Mouse (Mus musculus) telencephalon, adult 2 months (tissue): ENCODE measurements around the gene Pou5f1.
"Not testable (repeated sequence)": the region's sequence is repeated elsewhere in the genome, so short reads cannot be mapped to it uniquely, and the experiment has no call there.

Experiments
- DNase-seq: peaks from one replicate; pipeline ENCODE4 v3.0.0-alpha.2; 2011; ENCODE audit warnings: low read depth, low spot score

The Pou5f1 gene

DNA sequence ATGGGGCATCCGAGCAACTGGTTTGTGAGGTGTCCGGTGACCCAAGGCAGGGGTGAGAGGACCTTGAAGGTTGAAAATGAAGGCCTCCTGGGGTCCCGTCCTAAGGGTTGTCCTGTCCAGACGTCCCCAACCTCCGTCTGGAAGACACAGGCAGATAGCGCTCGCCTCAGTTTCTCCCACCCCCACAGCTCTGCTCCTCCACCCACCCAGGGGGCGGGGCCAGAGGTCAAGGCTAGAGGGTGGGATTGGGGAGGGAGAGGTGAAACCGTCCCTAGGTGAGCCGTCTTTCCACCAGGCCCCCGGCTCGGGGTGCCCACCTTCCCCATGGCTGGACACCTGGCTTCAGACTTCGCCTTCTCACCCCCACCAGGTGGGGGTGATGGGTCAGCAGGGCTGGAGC is at the start of gene Pou5f1:
Gene Pou5f1, plus strand, starts transcription at position 243 of the 400 bp plus-strand sequence.
- DNase-seq, result no peak

DNA sequence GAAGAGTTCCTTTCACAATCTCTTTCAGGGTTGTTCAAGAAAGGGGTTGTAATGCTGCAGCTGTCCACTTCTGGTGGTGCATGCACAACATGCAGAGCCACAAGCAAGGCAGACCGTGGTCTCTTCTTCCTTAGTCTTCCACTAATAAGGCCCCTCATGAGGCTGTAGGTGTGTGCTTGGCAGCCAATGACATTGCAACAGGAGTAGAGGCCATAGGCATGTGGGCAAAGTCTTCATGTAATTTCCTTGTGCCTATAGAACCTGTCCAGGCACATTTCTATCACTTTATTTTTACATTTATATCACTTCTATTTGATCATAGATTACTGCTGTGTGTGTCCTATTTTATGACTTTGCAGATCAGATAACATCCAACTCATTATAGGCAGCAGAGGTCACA is 47.6 kb upstream of the Pou5f1 start:
- not testable (repeated sequence) for DNase-seq

DNA sequence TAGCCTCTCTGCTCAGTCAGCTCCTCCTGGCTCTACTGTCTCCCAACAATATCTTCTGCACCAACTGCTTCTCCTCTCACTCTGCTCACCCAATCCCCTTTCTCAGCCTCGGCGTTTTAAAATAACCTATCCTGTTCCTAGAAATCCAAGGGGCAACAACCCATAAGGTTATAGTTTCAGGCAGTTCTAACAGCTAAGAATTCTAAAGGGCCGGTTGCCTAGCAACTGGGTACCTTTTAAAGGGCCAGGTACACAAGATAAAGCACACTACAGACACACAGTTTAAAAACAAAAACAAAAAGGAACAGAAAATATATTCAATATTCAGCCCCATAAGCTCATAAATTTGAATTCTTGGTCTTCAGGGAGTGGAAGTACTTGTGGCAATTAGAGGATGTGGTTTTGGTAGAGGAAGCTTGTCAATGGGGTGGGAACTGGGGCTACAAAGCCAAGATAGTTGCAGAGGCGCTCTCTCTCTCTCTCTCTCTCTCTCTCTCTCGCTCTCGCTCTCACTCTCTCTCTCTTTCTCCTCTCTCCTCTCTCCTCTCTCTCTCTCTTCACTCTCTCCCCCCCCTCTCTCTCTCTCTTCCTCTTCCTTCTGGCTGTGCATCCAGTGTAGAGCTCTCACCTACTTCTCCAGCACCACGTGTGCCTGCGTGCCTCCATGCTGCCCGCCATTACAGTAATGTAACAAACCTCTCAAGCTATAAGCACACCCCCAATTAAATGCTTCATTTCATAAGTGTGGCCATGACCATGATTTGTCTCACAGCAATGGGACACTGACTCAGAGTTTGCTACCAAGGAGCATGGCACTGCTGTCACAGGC is 45.1 kb upstream of the Pou5f1 start:
- DNase-seq, result not testable (repeated sequence)

DNA sequence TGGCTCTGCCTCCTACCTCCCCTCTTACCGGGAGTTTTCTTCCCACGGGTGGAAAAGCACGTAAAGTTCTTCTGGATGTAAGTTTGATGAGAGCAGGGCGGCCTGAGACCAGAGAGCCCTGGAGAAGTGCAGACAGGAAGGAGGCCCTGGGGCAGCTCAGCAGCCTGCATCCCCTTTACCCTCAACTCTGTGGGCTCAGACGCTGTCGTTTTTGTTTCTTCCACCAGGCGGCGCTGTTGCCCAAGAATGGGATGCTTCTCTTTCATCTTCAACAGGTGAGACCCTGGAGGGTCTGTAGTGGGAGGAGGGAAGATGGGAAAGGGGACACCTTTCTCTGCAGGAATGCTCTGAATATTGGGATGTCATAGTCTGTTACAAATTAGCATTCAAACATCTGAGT is 40.2 kb upstream of the Pou5f1 start:
- not testable (repeated sequence) for DNase-seq

DNA sequence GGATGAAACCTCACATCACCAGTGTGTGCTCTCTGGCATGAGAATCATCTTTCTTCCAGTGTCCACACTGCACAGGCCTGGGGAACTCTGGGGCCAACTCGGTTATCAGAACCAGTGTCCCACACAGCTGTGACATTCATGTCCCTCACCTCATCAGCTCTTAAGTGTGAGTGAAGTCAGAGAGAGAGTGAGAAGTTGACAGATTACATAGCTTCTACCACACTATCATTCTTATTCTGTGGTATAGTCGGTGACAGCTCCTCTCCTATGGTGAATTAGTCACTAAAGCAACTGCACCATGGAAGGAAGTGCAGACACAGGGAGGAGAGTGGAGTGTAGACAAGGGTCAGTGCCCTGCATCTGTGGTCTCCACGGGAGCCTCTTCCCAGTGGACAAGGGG is 36.9 kb upstream of the Pou5f1 start:
- not testable (repeated sequence) for DNase-seq

DNA sequence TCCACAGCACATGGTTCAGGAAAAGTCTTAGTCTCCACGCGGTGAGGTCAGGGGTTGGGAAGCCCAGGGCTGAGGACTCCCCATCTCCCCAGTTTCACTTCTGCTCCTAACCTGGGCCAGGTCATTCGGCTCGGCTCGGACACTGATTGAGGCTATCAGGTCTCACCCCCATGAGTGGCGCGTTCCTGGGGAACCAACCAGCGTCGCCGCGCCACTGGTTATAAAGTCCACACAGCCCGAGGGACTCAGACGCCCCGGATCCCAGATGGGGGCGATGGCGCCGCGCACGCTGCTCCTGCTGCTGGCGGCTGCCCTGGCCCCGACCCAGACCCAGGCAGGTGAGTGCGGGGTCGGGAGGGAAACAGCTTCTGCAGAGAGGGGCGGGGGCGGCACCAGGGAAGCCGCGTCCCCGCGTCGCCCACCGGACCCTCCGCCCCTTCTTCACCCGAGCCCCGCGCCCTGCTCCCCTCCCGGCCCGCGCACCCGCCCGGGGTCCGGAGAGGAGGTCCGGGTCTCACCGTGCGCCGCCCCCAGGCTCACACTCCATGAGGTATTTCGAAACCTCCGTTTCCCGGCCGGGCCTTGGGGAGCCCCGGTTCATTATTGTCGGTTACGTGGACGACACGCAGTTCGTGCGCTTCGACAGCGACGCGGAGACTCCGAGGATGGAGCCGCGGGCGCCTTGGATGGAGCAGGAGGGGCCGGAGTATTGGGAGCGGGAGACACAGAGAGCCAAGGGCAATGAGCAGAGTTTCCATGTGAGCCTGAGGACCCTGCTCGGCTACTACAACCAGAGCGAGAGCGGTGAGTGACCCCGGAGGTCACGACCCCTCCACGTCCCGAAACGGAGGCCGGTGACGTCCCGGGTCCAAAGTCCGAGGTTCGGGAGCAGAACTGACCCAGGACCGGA is 35.7 kb upstream of the Pou5f1 start, which contains the start of gene H2-Q10:
Gene H2-Q10, plus strand, starts transcription at position 248 of the 910 bp plus-strand sequence.
- DNase-seq, result no peak

DNA sequence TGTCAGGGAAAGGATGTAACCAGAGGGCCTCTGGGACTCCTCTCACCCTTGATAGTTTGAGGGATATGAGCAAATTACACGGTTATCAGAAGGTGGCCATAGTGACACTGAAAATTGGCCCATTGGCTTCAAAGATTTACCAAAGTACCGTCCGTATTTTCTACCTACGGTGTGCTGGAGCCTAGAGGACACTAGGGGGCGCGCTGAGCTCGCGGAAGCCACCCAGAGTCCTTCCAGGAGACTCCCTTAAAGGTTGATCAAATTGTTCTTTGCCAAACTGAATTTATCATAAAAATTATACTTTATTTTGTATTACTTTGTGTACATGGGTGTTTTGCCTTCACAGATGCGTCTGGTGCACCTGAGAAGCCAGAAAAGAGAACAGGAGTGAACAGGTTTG is 21.8 kb upstream of the Pou5f1 start:
- peak; percentile 4 for DNase-seq

DNA sequence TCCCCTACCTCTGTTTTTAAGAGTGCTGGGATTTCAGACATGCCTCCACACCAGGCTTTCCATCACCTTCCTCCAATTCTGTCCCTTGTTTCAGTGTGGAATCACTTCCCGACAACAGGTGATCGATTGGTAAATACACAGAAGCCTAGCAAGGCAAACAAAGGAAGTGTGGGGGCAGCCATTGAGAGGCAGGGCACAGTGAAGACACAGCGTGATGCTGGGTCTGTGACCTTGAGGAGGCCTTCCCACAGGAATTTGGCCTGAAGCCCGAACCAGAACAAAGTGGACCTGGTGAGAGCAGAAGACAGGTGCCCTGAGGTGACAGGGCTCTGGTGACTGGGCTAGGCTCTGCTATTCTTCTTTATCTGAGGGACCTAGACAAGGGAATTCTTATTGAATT is 20.1 kb upstream of the Pou5f1 start:
- DNase-seq, result no peak

DNA sequence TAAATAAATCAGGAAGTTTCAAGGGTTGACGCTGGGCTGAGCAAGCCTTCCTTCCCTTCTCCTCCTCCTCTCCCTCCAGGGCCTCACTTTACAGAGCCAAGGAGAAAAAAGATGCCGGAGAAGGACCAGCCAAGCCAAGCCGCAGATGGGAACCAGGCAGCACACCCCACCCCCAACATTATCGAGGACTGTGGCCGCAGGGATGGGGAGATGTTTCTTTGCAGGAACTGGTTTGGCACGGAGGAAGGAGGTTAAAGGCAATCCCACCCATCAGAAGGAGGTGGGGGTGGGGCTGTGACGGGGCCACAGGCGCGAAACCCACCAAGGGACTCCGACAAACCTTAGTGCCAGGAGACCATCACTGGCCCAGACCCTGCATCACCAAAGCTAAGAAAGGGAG is 19.1 kb upstream of the Pou5f1 start:
- DNase-seq, result no peak

DNA sequence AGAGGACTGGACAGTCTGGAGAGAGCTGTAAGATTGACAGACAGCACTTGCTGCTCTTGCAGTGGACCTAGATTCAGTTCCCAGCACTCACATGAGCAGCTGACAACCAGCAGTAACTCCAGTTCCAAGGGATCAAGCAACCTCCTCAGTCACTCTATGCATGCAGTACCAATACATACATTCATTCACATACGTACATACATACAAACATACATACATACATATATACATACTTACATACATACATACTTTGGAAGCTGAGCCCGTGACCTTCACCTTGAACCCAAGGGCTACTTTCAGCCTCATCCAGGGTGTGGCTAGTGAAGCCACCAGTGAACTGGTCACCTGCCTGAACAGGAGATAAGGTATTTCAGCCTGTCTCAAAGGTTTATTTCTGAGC is 17.8 kb upstream of the Pou5f1 start:
- no peak for DNase-seq

DNA sequence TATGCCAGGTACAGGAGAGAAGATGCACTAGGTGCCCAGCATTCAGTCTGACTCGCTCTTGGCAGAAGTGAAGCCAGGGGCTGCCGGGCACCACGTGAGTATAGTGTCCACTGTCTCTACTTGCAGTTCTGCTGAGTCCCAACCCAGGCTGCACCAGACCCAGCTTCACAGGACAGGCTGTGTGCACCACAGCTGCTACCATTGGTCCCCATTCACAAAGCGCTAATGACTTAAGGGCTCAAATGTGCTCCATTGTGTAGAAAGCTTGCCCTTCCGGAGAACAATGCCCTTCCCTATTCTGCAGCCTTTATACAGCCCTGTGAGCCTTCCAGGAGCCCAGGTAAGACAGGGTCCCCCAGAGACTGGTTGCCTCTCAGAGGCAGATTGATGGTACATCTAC is 15.5 kb upstream of the Pou5f1 start:
- DNase-seq, result no peak

DNA sequence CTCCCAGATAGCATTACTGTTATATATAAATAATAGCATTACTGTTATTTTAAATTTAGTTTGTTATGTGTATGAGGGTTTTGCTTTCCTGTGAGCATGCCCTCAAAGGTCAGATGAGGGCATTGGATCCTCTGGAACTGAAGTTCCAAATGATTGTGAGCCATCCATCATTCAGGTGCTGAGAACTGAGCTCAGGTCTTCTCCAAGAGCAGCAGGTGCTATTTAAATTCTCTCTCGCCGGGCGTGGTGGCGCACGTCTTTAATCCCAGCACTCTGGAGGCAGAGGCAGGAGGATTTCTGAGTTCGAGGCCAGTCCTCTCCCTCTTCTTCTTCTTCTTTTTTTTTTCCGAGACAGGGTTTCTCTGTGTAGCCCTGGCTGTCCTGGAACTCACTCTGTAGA is 8.7 kb upstream of the Pou5f1 start:
- DNase-seq, result no peak

DNA sequence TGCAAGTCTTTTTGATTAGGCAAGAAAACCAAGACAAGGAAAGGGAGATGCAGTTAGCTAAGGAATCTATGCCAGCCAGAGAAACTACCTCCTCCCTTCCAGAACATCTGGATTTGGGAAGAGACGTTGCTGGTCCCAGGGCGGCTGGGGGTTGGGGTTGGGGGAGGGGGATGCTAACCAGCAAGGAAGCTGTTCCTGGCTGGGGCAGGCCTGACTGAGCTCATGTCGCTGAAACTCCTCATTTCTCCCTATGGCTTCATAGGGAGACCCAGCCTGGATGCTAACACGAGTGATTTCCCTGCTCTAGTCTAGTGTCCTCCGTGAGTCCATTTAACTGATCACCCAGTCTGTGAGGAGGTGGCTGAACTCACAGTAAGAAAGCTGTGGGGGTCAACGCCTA is 3.6 kb upstream of the Pou5f1 start:
- no peak for DNase-seq

DNA sequence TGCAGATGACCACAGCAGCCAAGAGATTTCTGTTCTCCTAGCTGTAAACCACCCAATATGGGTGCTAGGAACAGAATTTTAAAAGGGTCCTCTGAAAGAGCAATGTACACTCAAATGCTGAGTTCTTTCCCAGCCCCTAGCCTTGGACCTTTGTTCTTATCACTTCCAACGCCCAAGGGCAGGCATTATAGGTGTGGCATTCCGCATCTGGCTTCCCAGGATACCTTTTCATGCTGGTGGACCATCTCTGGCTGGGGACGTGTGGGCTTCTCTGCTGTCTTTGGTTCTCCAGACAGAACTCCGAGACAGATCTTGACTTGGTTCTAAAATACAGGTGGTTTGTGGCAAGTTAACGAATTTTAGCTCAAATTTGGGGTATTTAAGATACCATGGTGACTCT is 3.1 kb upstream of the Pou5f1 start:
- no peak for DNase-seq

DNA sequence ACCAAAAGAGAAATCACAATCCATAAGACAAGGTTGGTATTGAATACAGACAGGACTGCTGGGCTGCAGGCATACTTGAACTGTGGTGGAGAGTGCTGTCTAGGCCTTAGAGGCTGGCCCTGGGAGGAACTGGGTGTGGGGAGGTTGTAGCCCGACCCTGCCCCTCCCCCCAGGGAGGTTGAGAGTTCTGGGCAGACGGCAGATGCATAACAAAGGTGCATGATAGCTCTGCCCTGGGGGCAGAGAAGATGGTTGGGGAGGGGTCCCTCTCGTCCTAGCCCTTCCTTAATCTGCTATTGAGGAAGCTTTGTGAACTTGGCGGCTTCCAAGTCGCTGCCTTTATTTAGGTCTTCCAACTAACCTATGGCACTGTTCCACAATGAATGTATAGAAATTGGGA is 2.0 kb upstream of the Pou5f1 start:
- no peak for DNase-seq

DNA sequence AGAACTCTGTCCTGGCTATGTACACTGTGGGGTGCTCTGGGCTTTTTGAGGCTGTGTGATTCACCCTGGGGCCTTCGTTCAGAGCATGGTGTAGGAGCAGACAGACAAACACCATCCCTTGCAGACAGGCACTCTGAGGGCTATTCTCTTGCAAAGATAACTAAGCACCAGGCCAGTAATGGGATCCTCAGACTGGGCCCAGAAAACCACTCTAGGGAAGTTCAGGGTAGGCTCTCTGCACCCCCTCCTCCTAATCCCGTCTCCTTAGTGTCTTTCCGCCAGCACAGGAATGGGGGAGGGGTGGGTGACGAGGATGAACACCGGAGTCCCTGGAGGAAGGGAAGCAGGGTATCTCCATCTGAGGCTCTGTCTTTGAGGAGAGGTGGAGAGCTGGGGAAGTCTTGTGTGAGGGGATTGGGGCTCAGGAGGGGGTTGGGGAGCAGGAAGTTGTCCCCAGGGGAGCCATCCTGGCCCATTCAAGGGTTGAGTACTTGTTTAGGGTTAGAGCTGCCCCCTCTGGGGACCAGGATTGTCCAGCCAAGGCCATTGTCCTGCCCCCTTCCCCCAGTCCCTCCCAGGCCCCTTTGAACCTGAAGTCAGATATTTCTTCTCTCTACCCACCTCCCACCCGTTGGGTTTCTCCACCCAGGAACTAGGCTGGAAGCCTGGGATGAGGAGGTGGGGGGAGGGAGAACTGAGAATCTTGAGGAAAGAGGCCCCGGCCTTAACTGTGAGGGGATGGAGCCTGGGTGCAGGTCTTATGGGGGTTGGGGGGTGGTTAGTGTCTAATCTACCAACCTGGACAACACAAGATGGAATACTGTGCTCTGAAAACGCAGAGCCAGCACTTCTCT is 963 bp upstream of the Pou5f1 start:
- no peak for DNase-seq

DNA sequence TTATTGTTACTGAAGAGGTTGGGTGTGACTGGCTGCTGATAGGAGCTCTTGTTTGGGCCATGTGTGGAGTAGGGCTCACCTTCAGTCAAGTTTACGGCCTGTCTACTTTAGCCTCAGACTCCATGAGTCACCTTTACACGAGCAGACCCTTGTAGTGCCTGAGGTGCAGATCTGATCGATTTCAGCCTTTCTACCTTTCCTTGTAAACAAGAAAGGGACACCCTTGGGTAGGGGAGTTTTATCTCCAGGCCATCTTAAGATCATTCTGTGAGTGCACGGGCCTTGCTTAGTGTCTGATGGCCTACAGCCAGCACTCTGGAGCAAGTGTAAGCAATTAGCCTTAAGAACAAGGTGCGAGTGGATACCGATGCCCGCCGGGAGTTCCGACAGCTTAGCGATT is 1.1 kb downstream of the Pou5f1 start:
- DNase-seq, result no peak

DNA sequence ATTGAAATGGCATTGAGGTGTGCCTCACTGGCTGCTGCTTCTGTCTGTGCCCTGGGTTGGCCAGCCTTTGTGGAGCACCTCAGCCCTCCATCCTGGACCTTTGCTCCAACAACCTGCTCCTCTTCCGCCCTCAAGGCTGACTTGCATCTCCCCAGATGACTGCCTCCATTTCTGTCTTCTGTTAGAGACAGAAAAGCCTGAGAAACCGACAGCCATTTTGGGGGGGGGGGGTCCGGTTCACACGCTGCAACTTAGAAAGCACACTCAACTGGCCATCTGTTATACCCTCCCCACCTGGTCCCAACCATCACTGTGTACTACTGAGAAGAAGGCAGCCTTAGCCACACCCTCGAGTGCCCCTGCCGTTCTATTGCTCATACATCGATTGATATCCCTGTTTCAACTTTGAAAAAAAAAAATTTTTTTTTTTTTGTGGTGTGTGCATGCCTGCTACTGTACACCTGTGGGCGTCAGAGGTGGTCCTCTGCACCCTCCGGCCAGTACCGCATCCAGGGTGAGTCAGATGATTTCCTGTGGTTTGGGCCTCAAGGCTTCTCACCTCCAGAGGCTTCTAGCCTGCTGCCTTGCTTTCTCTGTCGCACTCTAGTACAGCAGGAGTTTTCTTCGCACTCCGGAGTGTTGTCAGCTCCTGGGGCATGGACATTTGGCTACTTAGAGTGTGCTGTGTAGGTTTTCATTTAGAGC is 1.9 kb downstream of the Pou5f1 start:
- DNase-seq, result no peak

DNA sequence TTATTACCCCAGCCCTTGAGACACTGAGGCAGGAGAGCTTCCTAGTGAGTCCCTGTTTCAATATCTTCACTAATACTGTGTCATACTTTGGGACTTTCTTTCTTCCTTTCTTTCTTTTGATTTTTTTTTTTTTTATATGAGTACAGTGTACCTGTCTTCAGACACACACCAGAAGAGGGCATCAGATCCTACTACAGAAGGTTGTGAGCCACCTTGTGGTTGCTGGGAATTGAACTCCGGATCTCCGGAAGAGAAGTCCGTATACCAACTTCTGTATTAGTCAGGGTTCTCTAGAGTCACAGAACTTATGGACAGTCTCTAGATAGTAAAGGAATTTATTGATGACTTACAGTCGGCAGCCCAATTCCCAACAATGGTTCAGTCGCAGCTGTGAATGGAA is 2.5 kb downstream of the Pou5f1 start:
- not testable (repeated sequence) for DNase-seq

DNA sequence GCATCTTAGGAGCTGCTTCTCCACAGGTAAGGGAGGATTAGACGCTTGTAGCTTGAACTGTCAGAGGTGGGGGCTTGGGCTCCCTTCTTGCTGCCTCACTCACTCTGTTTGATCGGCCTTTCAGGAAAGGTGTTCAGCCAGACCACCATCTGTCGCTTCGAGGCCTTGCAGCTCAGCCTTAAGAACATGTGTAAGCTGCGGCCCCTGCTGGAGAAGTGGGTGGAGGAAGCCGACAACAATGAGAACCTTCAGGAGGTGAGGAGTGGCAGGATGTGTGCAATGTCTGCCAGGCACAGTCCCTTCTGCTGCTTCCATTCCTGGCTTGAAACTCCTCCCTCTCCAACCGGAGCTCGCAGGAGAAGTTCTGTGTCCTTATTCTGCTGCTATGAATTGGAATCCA is 3.5 kb downstream of the Pou5f1 start:
- no peak for DNase-seq
